ENCODE assay signal across 8 mouse cellular contexts in genomic region chr17:24173423-24173822, GRCm38 (mm10). TPM values are rescaled to one million over a fixed set of nuclear protein-coding genes. Genes with fewer than 3 reads are reported as not detected.
A peak's percentile ranks its signal among the peaks of the same experiment; 100 is the strongest.
DNase-seq lines count a peak whose midpoint lies in the region; ATAC-seq and TF ChIP-seq lines count a peak whose summit lies in the region.
"Had no signal": no experiment of that assay in that cellular context is flagged by ENCODE, and none has a peak within 500 bp of the region (broad histone marks: within the 10 kb centered on the region; RNA-seq: fewer than 3 reads in every experiment).

No protein-coding gene starts in this region.

- H3K4me2 ChIP-seq in kidney, postnatal 0 days (ENCODE audit: low read length): no peak overlapping the region
- H3K4me2 ChIP-seq: hindbrain, embryonic 15.5 days had no signal

- no peaks in the 10 kb centered on the region for H3K9me3 ChIP-seq in kidney, postnatal 0 days (replicated peaks; ENCODE audit: low read length)
- H3K9me3 ChIP-seq: hindbrain, embryonic 15.5 days had no signal

- H3K9ac ChIP-seq in kidney, postnatal 0 days (ENCODE audit: low read depth, low read length): no peak overlapping the region
- H3K9ac ChIP-seq: hindbrain, embryonic 15.5 days had no signal

- H3K36me3 ChIP-seq in kidney, postnatal 0 days (ENCODE audit: insufficient read depth, low read length): no peaks in the 10 kb centered on the region
- H3K36me3 ChIP-seq: hindbrain, embryonic 15.5 days had no signal

- WGBS in kidney, postnatal 0 days: 4% methylated on average over 3 of the region's 3 CpGs
- 2% methylated on average over 3 of the region's 3 CpGs for WGBS in lung, adult 2 months

- no peaks in the 10 kb centered on the region for H3K27me3 ChIP-seq in kidney, postnatal 0 days (ENCODE audit: insufficient read depth, low read length)
- H3K27me3 ChIP-seq: hindbrain, embryonic 15.5 days had no signal

- H3K27ac ChIP-seq in kidney, postnatal 0 days: no peak overlapping the region
- H3K27ac ChIP-seq: hindbrain, embryonic 15.5 days had no signal

- no peak for TF ChIP-seq POLR2A in lung, adult 2 months (IDR thresholded peaks at IDR 0.05; ENCODE audit: borderline replicate concordance, extremely low read depth, low read depth, low read length)

- H3K4me1 ChIP-seq in kidney, postnatal 0 days (replicated peaks; ENCODE audit: insufficient read depth, low read length): no peaks in the 10 kb centered on the region
- no peaks in the 10 kb centered on the region for H3K4me1 ChIP-seq in lung, adult 2 months (ENCODE audit: control insufficient read depth, insufficient read depth, low read length)

- peak; percentile 50 to 54 for DNase-seq in urinary bladder, postnatal 36 days (ENCODE audit: low spot score in 2 of 2)
- no peak for DNase-seq in urinary bladder, adult 2 months (ENCODE audit: low spot score)
- DNase-seq in adrenal gland, postnatal 10 days: peak; percentile 80
- DNase-seq in embryo, embryonic 9.5 days (ENCODE audit: extremely low spot score): peak; percentile 67
- DNase-seq in kidney, postnatal 0 days (ENCODE audit: low spot score): peak; percentile 89
- peak; percentile 57 for DNase-seq in lung, adult 2 months
- DNase-seq in right cerebral cortex, postnatal 4 days: peak; percentile 66

- peak; percentile 98 for TF ChIP-seq CTCF in kidney, postnatal 0 days (IDR thresholded peaks at IDR 0.05; ENCODE audit: low read depth)
- TF ChIP-seq CTCF in lung, adult 2 months (IDR thresholded peaks at IDR 0.05; ENCODE audit: insufficient read depth, low read length): peak; percentile 77

- no peak overlapping the region for H3K4me3 ChIP-seq in kidney, postnatal 0 days (replicated peaks; ENCODE audit: low read depth, low read length)
- no peak overlapping the region for H3K4me3 ChIP-seq in lung, adult 2 months (replicated peaks; ENCODE audit: extremely low read depth, low read depth, low read length)
- H3K4me3 ChIP-seq: hindbrain, embryonic 15.5 days had no signal

- ATAC-seq in kidney, postnatal 0 days (replicated peaks; ENCODE audit: low FRiP score, low read depth): no peak

RNA-seq across cellular contexts. Expression of gene Atp6v0c, which starts 3.9 kb away (rescaled TPM):
- polyA plus RNA-seq in urinary bladder, adult 2 months (2012; rRNA removed): 460 and 497 TPM in 2 replicates
- total RNA-seq in adrenal gland, postnatal 10 days (2021): 100 to 1,000 TPM; 286 to 329 TPM
- 974 and 1,011 TPM in 2 replicates for polyA plus RNA-seq in kidney, postnatal 0 days (2015; fragmentation: Nextera tagmentation; extraction: Ambion mirVana)
- 880 and 1,077 TPM in 2 replicates for polyA plus RNA-seq in lung, adult 2 months (2012; rRNA removed)

RNA-seq across cellular contexts. Expression of gene Amdhd2, which starts 9.9 kb away (rescaled TPM):
- 24.7 and 29.2 TPM in 2 replicates for polyA plus RNA-seq in urinary bladder, adult 2 months (2012; rRNA removed)
- total RNA-seq in adrenal gland, postnatal 10 days (2021): 10 to 100 TPM; 36.6 to 44.2 TPM
- 47.9 and 52.5 TPM in 2 replicates for polyA plus RNA-seq in kidney, postnatal 0 days (2015; fragmentation: Nextera tagmentation; extraction: Ambion mirVana)
- polyA plus RNA-seq in lung, adult 2 months (2012; rRNA removed): 58.3 and 58.8 TPM in 2 replicates

RNA-seq across cellular contexts. Expression of gene Pdpk1, which starts 22.7 kb away (rescaled TPM):
- 20.2 and 20.8 TPM in 2 replicates for polyA plus RNA-seq in urinary bladder, adult 2 months (2012; rRNA removed)
- total RNA-seq in adrenal gland, postnatal 10 days (2021): 10 to 100 TPM; 46.8 to 53.3 TPM
- 28.7 and 29.4 TPM in 2 replicates for polyA plus RNA-seq in kidney, postnatal 0 days (2015; fragmentation: Nextera tagmentation; extraction: Ambion mirVana)
- polyA plus RNA-seq in lung, adult 2 months (2012; rRNA removed): 16.4 and 19.8 TPM in 2 replicates

RNA-seq across cellular contexts. Expression of gene Tbc1d24, which starts 31.9 kb away (rescaled TPM):
- polyA plus RNA-seq in urinary bladder, adult 2 months (2012; rRNA removed): 7.6 and 7.9 TPM in 2 replicates
- total RNA-seq in adrenal gland, postnatal 10 days (2021): 10 to 100 TPM; 12.0 to 16.4 TPM
- 2.3 and 2.5 TPM in 2 replicates for polyA plus RNA-seq in kidney, postnatal 0 days (2015; fragmentation: Nextera tagmentation; extraction: Ambion mirVana)
- 13.9 and 30.2 TPM in 2 replicates for polyA plus RNA-seq in lung, adult 2 months (2012; rRNA removed)

RNA-seq across cellular contexts. Expression of gene Ntn3, which starts 35.9 kb away (rescaled TPM):
- polyA plus RNA-seq in urinary bladder, adult 2 months (2012; rRNA removed): 0.88 and 1.0 TPM in 2 replicates
- 1 to 10 TPM; 3.1 to 4.2 TPM for total RNA-seq in adrenal gland, postnatal 10 days (2021)
- 2.7 and 4.0 TPM in 2 replicates for polyA plus RNA-seq in kidney, postnatal 0 days (2015; fragmentation: Nextera tagmentation; extraction: Ambion mirVana)
- 8.2 and 10.4 TPM in 2 replicates for polyA plus RNA-seq in lung, adult 2 months (2012; rRNA removed)
